Mouse (Mus musculus) heart, embryonic 11.5 days (tissue): ENCODE data around the gene Dazap2. TPM values are rescaled to one million over a fixed set of nuclear protein-coding genes. Genes with fewer than 3 reads are reported as not detected.

ENCODE experiments used
- ATAC-seq: fragments of 200-750 bp; cut with Nextera tagmentation; replicated peaks from 2 replicates; pipeline ENCODE4 v1.8.0; 2017; ENCODE audit warnings: moderate library complexity; ENCODE audit not compliant: insufficient number of reproducible peaks, low FRiP score, low TSS enrichment
- H3K27ac ChIP-seq: fragments of 300-500 bp; sonication (generic); 2 replicates; pipeline ENCODE4 v1.5.1; 2014; ENCODE audit warnings: mild to moderate bottlenecking, low read depth, low read length
- H3K27me3 ChIP-seq: fragments of 300-500 bp; sonication (generic); 2 replicates; pipeline ENCODE4 v1.6.1; 2014; ENCODE audit warnings: mild to moderate bottlenecking, low read length, mixed read lengths; ENCODE audit not compliant: control insufficient read depth, insufficient read depth
- H3K36me3 ChIP-seq: fragments of 300-500 bp; sonication (generic); 2 replicates; pipeline ENCODE4 v1.6.1; 2014; ENCODE audit warnings: mild to moderate bottlenecking, low read length, moderate library complexity, mixed read lengths; ENCODE audit not compliant: control insufficient read depth, insufficient read depth
- H3K4me1 ChIP-seq: fragments of 300-500 bp; sonication (generic); 2 replicates; pipeline ENCODE4 v1.6.1; 2014; ENCODE audit warnings: low read length; ENCODE audit not compliant: control insufficient read depth, insufficient read depth
- H3K4me2 ChIP-seq: fragments of 300-500 bp; sonication (generic); 2 replicates; pipeline ENCODE4 v1.6.1; 2014; ENCODE audit warnings: mild to moderate bottlenecking, moderate library complexity
- H3K4me3 ChIP-seq: fragments of 300-500 bp; sonication (generic); 2 replicates; pipeline ENCODE4 v1.5.1; 2014; ENCODE audit warnings: low read depth, low read length
- H3K9ac ChIP-seq: fragments of 300-500 bp; sonication (generic); 2 replicates; pipeline ENCODE4 v1.6.1; 2014; ENCODE audit warnings: mild to moderate bottlenecking, low read depth, low read length, moderate library complexity
- H3K9me3 ChIP-seq: fragments of 300-500 bp; sonication (generic); replicated peaks from 2 replicates; pipeline ENCODE4 v1.6.1; 2016; ENCODE audit warnings: low read length; ENCODE audit not compliant: control insufficient read depth
- WGBS: fragments of 180-500 bp; shearing (Covaris S2); extraction: QIAGEN DNeasy Blood & Tissue Kit; methylation state at CpG from one replicate; pipeline ENCODE4 v1.1.7; 2014; ENCODE audit not compliant: insufficient replicate concordance; 5-methylcytosine and 5-hydroxymethylcytosine counted together
- polyA plus RNA-seq: library from polyadenylated mRNA; unstranded; fragments of >200 nt; fragmentation: Nextera tagmentation; extraction: Ambion mirVana; gene quantifications from 2 replicates; pipeline ENCODE4 v1.2.1, GENCODE M21; 2014

Gene Dazap2
- polyA plus RNA-seq, 1 experiment from 2014 or later: 233 TPM

DNA sequence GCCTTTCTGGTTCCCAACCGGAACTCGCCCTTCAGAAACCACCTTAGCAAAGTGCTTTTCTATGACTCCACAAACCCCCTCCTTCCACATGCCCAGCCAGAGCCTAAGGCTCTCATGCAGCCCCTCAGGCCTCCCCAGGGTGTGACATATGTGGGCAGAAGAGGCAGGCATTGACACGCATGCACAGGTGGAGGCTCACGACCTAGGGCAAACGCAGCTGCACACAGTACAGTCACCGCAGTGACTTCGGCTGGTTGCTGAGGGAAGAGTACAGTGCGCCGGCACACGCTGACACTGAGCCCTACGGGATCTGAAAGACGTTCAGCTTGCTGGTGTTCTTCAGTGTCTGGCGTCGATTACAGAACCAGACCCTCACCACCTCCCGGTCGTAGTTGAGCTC, 37.2 kb upstream of the Dazap2 start:
- Histone ChIP-seq H3K9me3 (no peaks in the 10 kb centered on the region), H3K4me1 (peaks cover 8% of the 10 kb centered on the region; the same call in 1 of the 2 replicates), H3K36me3 (no peaks in the 10 kb centered on the region), H3K4me2 (no peak overlapping the region), H3K9ac (no peak overlapping the region), H3K27ac (no peak overlapping the region), H3K27me3 (no peaks in the 10 kb centered on the region), H3K4me3 (no peak overlapping the region)
- no peak for ATAC-seq
- 79% methylated on average over 16 of the region's 16 CpGs for WGBS

DNA sequence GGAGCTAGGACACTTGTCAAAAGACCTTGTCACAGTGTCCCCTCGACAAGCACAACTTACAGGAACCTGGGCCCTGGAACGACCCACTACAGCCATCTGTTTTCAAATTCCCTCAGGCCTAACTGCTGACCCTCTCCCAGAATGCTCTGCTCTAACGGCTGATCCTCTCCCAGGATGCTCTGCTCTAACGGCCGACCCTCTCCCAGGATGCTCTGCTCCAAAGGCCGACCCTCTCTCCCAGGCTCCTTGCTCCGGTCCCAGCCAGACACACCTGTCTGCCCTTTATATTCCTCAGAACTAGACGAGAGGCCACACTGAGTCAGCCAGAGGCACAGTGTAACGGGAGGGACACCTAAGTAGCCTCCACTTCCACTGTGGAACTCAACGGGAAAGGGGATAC, 35.0 kb upstream of the Dazap2 start:
- Histone ChIP-seq H3K9me3 (no peaks in the 10 kb centered on the region), H3K4me2 (no peak overlapping the region), H3K4me1 (no peaks in the 10 kb centered on the region), H3K4me3 (no peak overlapping the region), H3K9ac (no peak overlapping the region), H3K27me3 (no peaks in the 10 kb centered on the region; the same call in 1 of the 2 replicates), H3K27ac (no peak overlapping the region), H3K36me3 (no peaks in the 10 kb centered on the region)
- WGBS: 82% methylated on average over 10 of the region's 10 CpGs
- no peak for ATAC-seq

DNA sequence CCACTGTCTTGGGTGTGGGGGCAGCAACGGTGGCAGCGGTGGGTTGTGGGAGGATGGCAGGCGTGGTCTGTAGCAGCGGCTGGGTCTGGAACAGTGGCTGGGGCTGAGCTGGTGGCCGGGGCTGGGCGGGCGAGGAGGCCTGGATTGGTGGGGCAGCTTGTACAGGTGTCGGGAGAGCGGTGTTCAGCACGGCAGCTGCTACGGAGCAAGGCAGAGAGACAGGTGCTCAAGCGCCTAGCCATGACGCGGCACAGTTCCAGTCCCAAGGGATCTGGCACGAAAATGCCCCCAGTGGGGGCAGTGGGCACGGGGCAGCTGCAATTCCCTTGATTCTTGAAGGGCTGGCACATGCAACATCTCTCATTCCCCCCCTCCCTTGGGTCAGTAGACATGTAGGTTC, 29.2 kb upstream of the Dazap2 start:
- H3K27ac ChIP-seq: no peak overlapping the region

GRCm38 (mm10) chr15:100587166-100587565, 28.0 kb upstream of the Dazap2 start:
- no peak overlapping the region for H3K4me3 ChIP-seq
- 74% methylated on average over 4 of the region's 4 CpGs for WGBS

More for the DNA sequence above, 29.2 kb upstream of the Dazap2 start:
- Histone ChIP-seq H3K4me3 (no peak overlapping the region), H3K4me2 (no peak overlapping the region), H3K27me3 (no peaks in the 10 kb centered on the region; the same call in 1 of the 2 replicates), H3K4me1 (no peaks in the 10 kb centered on the region), H3K9me3 (no peaks in the 10 kb centered on the region), H3K9ac (no peak overlapping the region), H3K36me3 (peaks cover 2% of the 10 kb centered on the region; the same call in 1 of the 2 replicates)
- 87% methylated on average over 16 of the region's 16 CpGs for WGBS
- ATAC-seq: no peak

GRCm38 (mm10) chr15:100588297-100588696, 26.9 kb upstream of the Dazap2 start:
- H3K4me3 ChIP-seq: no peak overlapping the region
- no peak overlapping the region for H3K4me2 ChIP-seq
- WGBS: 80% methylated on average over 6 of the region's 6 CpGs
- ATAC-seq: no peak
- H3K27ac ChIP-seq: no peak overlapping the region
- no peaks in the 10 kb centered on the region for H3K4me1 ChIP-seq
- H3K9me3 ChIP-seq: no peaks in the 10 kb centered on the region
- no peaks in the 10 kb centered on the region; the same call in 1 of the 2 replicates for H3K27me3 ChIP-seq
- H3K36me3 ChIP-seq: peaks cover 2% of the 10 kb centered on the region; the same call in 1 of the 2 replicates
- H3K9ac ChIP-seq: no peak overlapping the region

More at GRCm38 (mm10) chr15:100587166-100587565, 28.0 kb upstream of the Dazap2 start:
- no peak overlapping the region for H3K27ac ChIP-seq
- no peak overlapping the region for H3K4me2 ChIP-seq
- ATAC-seq: no peak
- no peaks in the 10 kb centered on the region for H3K4me1 ChIP-seq
- no peaks in the 10 kb centered on the region; the same call in 1 of the 2 replicates for H3K27me3 ChIP-seq
- no peaks in the 10 kb centered on the region for H3K9me3 ChIP-seq
- H3K36me3 ChIP-seq: peaks cover 2% of the 10 kb centered on the region; the same call in 1 of the 2 replicates
- no peak overlapping the region for H3K9ac ChIP-seq

DNA sequence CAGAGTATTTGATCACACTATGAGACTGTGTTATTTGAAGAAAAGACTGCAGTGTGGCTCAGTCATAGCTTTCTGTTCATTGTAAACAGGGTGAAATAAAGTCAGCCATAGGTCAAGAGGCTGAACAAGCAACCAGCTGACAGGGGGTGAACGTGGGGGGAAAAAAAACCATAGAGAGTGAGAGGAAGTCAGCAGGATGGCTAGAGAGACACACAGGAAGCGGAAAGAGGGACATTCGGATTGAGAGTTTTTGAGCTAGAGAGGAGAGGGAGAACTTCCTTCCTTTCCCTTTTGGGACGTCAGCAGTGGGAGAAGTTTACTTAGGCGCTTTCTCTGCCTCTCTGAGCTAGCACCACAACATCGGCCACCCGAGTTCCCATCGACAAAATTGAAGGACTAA, 24.7 kb upstream of the Dazap2 start:
- Histone ChIP-seq H3K36me3 (peaks cover 2% of the 10 kb centered on the region; the same call in 1 of the 2 replicates), H3K27ac (no peak overlapping the region), H3K9me3 (no peaks in the 10 kb centered on the region), H3K4me2 (no peak overlapping the region), H3K27me3 (no peaks in the 10 kb centered on the region), H3K4me3 (no peak overlapping the region), H3K9ac (no peak overlapping the region), H3K4me1 (no peaks in the 10 kb centered on the region)
- ATAC-seq: no peak
- WGBS: 63% methylated on average over 8 of the region's 8 CpGs

- no peak overlapping the region for H3K4me3 ChIP-seq
- no peak overlapping the region for H3K27ac ChIP-seq
- 76% methylated on average over 6 of the region's 6 CpGs for WGBS
- no peaks in the 10 kb centered on the region for H3K36me3 ChIP-seq
- H3K9ac ChIP-seq: no peak overlapping the region
- H3K27me3 ChIP-seq: no peaks in the 10 kb centered on the region
- H3K9me3 ChIP-seq: no peaks in the 10 kb centered on the region
- no peaks in the 10 kb centered on the region for H3K4me1 ChIP-seq
- ATAC-seq: no peak
- no peak overlapping the region for H3K4me2 ChIP-seq
Observed at GRCm38 (mm10) chr15:100592817-100593216, 22.3 kb upstream of the Dazap2 start.

DNA sequence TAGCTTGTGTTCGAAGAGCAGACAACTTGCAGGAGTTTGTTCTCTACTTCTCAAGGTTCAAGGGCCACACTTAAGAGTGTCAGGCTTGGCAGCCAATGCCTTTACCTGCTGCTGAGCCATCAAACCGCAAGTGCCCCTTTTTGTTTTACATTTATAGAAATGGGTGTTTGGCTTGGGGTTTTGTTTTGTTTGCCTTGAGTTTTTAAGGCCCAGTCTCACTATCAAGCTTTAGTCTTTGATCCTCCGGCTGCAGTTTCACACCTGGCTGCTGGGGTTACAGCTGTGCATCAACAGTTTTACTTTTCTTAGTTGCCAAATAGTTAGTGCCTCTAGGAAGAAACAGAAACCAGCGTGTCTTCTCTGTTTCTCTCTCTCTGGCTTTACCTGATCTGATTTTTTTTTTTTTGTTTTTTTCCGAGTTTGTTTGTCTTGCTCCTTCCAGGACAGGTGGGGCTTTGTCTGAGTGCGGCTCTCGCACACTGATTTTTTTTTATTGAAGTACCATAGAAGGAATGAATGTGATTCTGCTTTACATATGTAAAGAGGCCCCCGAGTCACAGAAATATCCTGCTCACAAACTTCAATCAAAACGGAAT, 16.8 kb upstream of the Dazap2 start:
- Histone ChIP-seq H3K9me3 (no peaks in the 10 kb centered on the region), H3K4me3 (peak overlapping the region; percentile 76), H3K36me3 (no peaks in the 10 kb centered on the region), H3K4me1 (peaks cover 7% of the 10 kb centered on the region), H3K27ac (no peak overlapping the region), H3K27me3 (peaks cover 29% of the 10 kb centered on the region), H3K9ac (peak overlapping the region; percentile 85; the same call in 1 of the 2 replicates), H3K4me2 (peak overlapping the region; percentile 98)
- 16% methylated on average over 9 of the region's 9 CpGs for WGBS
- no peak for ATAC-seq

DNA sequence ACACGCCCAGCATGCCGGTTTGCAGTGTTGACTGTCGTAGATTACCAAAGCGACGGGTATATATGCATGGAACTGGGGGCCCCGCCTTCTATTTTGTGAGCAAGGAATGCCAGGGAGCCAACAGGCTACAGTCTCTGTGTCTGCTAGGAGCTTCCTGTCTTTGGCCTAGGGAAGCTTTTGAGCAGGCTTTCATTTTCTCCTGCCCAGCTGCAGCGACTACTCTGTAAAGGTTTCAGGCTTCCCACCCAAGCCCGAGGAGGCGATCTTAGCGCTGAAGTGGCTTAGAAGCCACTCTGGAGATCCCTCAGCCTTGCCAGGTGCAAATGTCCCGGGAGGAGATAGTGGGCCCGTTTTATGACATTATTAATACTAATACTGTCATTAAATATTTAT, 16.3 kb upstream of the Dazap2 start:
- Histone ChIP-seq H3K27me3 (peaks cover 31% of the 10 kb centered on the region), H3K9me3 (no peaks in the 10 kb centered on the region), H3K4me3 (peak overlapping the region; percentile 76), H3K9ac (peak overlapping the region; percentile 85), H3K36me3 (no peaks in the 10 kb centered on the region), H3K4me1 (peaks cover 7% of the 10 kb centered on the region), H3K4me2 (peak overlapping the region; percentile 98), H3K27ac (no peak overlapping the region)
- WGBS: 1% methylated on average over 12 of the region's 12 CpGs
- no peak for ATAC-seq
